Mouse (Mus musculus): ENCODE measurements around the gene Gm45808.

DNA sequence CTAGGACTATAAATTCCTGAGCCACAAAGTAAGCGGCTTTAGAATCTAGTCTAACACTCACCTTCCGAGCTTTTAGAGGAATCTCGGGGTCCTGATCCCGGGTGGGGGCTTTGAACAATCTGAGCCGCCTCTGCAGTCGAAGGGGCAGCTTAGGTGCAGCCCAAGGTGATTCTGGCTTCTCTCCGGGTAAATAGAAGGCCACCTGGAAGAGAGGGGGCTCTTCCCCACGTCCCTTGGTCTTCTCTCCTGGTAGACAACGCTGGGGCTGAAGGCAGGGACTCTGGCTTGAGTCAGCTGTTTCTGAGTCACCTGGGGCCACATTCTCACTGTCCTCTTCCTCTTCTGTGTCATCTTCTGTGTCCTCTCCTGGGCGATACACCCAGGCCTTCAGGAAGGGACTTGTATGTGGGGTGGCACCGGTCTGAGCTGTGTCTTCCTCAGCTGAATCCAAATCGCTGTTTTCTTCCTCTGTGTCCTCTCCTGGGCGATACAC is 37.1 kb upstream of the Gm45808 start:
- TF ChIP-seq CTCF (IDR thresholded peaks at IDR 0.05; ENCODE audit: borderline replicate concordance, insufficient read depth, low read length): no peak
- no peak for TF ChIP-seq POLR2A (IDR thresholded peaks at IDR 0.05; ENCODE audit: low read depth, low read length)

All from embryonic fibroblast, embryonic 13.5 days (primary cell).